Mouse (Mus musculus) hindbrain, postnatal 0 days (tissue): Measurements from ENCODE around the gene Smarca5. TPM values are rescaled to one million over a fixed set of nuclear protein-coding genes. Genes with fewer than 3 reads are reported as not detected.
"Not testable (repeated sequence)": the region's sequence is repeated elsewhere in the genome, so short reads cannot be mapped to it uniquely, and the experiment has no call there.

Experiments used
- ATAC-seq: fragments of 200-750 bp; cut with Nextera tagmentation; 2 replicates; pipeline ENCODE4 v1.8.0; 2017; ENCODE audit warnings: mild to moderate bottlenecking, moderate TSS enrichment, moderate library complexity
- DNase-seq: peaks from one replicate; pipeline ENCODE4 v3.0.0-alpha.2; 2015; ENCODE audit warnings: low spot score
- H3K27ac ChIP-seq: fragments of 300-500 bp; sonication (generic); 2 replicates; pipeline ENCODE4 v1.5.1; 2014; ENCODE audit warnings: mild to moderate bottlenecking
- H3K27me3 ChIP-seq: fragments of 300-500 bp; sonication (generic); 2 replicates; pipeline ENCODE4 v1.6.1; 2014; ENCODE audit warnings: low read length, mixed read lengths; ENCODE audit not compliant: insufficient read depth
- H3K36me3 ChIP-seq: fragments of 300-500 bp; sonication (generic); 2 replicates; pipeline ENCODE4 v1.6.1; 2014; ENCODE audit warnings: low read length, mixed read lengths; ENCODE audit not compliant: insufficient read depth
- H3K4me1 ChIP-seq: fragments of 300-500 bp; sonication (generic); 2 replicates; pipeline ENCODE4 v1.6.1; 2014; ENCODE audit warnings: antibody characterized with exemption, low read length, mixed read lengths; ENCODE audit not compliant: insufficient read depth
- H3K4me2 ChIP-seq: fragments of 300-500 bp; sonication (generic); 2 replicates; pipeline ENCODE4 v1.6.1; 2014; ENCODE audit warnings: low read depth, mild to moderate bottlenecking, low read length, moderate library complexity, mixed read lengths
- H3K4me3 ChIP-seq: fragments of 300-500 bp; sonication (generic); 2 replicates; pipeline ENCODE4 v1.5.1; 2014; ENCODE audit warnings: low read length
- H3K9ac ChIP-seq: fragments of 300-500 bp; sonication (generic); replicated peaks from 2 replicates; pipeline ENCODE4 v1.6.1; 2014; ENCODE audit warnings: mild to moderate bottlenecking, low read length, moderate library complexity, mixed read lengths
- H3K9me3 ChIP-seq: fragments of 300-500 bp; sonication (generic); 2 replicates; pipeline ENCODE4 v1.6.1; 2016; ENCODE audit warnings: low read length, mixed read lengths
- CTCF ChIP-seq: IDR thresholded peaks from 2 replicates; pipeline ENCODE4 v1.5.1; 2016; ENCODE audit warnings: antibody characterized with exemption, control low read depth, low read depth
- WGBS: fragments of 180-500 bp; shearing (Covaris S2); extraction: QIAGEN DNeasy Blood & Tissue Kit; methylation state at CpG from one replicate; pipeline ENCODE4 v1.1.7; 2014; 5-methylcytosine and 5-hydroxymethylcytosine counted together
- polyA plus RNA-seq: library from polyadenylated mRNA; unstranded; fragments of >200 nt; fragmentation: Nextera tagmentation; extraction: Ambion mirVana; gene quantifications from 2 replicates; pipeline ENCODE4 v1.2.1, GENCODE M21; 2015
- total RNA-seq: library from RNA; depleted of rRNA; stranded (reverse); fragments of >200 nt; gene quantifications from 2 replicates; pipeline ENCODE4 v1.2.3, GENCODE M21; 2014; rRNA removed

Smarca5 gene
- total RNA-seq (22.6 and 27.3 TPM in 2 replicates), polyA plus RNA-seq (39.7 and 43.7 TPM in 2 replicates)

DNA sequence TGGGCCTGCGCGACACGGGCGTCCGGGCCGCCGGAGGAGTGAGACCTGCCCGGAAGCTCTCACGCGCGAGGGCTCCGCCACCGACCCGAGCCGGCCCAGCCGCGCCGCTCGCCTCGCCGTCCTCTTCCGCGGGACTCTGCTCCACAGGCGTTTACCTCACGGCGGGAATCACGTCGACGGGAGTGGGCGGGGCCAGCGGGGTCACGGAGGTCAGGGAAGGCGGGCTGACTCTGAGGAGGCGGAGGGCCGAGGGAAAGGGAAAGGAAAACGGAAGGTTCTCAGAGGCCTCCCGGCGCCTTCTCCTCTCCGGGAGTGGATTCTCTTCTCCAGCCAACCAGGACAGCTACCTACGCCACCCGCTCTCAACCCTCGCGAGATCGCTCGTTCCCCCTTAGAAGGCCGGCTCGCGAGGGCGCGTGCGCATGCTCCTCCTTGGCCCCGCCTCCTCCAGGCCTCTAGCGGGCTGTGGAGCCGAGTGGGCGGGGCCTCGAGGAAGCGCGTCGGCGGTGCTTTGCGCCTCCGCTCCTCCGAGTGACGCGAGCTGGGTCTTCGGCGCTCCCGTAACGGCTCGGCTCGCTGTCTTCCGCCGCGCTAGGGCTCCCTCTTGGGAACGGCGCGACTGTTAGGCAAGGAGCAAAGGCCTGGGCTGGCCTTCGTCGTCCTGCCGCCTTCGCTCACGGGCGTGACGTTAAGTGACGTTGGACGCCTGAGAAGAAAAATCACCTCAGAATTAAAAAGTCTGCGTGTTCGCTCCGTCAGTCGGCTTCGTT, at the start of gene Smarca5:
Gene Smarca5, minus strand, starts transcription at position 343 of the 770 bp plus-strand sequence.
- H3K27me3 ChIP-seq, H3K9me3 ChIP-seq, H3K4me1 ChIP-seq, H3K36me3 ChIP-seq: not testable (repeated sequence)
- 2% methylated on average over 74 of the region's 91 CpGs for WGBS
- peak; percentile 97 for ATAC-seq
- Histone ChIP-seq H3K9ac (peak within 1 kb of the TSS; percentile 85), H3K27ac (peak within 1 kb of the TSS; percentile 96), H3K4me3 (peak within 1 kb of the TSS; percentile 73), H3K4me2 (peak within 1 kb of the TSS; percentile 80)
- peak; percentile 93 for DNase-seq
- peak; percentile 19; the same call in 1 of the 2 replicates for TF ChIP-seq CTCF

DNA sequence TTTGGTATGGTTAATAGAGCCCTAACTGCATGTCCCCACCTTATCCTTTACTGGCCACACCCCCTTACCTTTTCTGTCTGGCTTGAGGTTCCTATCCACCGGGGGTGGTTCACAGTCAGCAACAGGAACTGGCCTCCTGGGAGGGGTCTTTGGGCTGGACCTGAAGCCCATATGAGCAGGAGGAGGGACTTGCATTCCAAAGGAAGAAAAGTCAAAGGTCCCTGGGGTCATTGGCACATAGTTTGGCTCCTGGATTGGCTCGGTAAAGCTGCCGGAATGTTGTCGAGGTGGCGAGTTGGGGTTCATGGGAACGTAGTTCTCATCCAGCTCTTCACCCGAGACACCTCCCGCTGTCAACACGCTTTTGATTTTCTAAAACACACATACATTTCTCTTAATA, 45.3 kb upstream of the Smarca5 start:
- no peak for DNase-seq
- Histone ChIP-seq H3K27me3 (no peaks in the 10 kb centered on the region), H3K27ac (no peak overlapping the region), H3K36me3 (peaks cover 3% of the 10 kb centered on the region; the same call in 1 of the 2 replicates), H3K9ac (no peak overlapping the region), H3K4me2 (no peak overlapping the region), H3K9me3 (no peaks in the 10 kb centered on the region), H3K4me3 (no peak overlapping the region), H3K4me1 (no peaks in the 10 kb centered on the region)
- 92% methylated on average over 9 of the region's 9 CpGs for WGBS
- no peak for TF ChIP-seq CTCF
- no peak for ATAC-seq

DNA sequence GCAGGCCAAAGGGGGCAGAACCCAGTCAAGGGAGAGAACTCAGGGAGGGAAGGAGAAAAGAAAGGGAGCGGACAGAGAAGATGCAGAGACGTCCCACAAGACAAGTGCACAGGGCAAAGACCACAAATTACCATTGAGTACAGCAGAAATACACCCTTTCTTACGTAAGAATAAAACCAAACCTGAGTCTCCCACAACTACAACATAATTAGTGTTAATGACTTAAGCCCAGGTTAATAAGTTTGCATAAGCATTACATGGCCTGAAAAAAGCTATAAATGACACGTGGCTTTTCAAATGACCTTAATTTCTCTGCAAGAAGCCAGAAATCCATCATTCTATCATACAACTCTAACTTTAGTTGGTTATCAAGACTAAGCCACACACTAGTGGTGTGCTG, 44.0 kb upstream of the Smarca5 start:
- 87% methylated on average over 4 of the region's 4 CpGs for WGBS
- Histone ChIP-seq H3K9me3 (no peaks in the 10 kb centered on the region), H3K4me2 (no peak overlapping the region), H3K36me3 (peaks cover 7% of the 10 kb centered on the region; the same call in 1 of the 2 replicates), H3K9ac (no peak overlapping the region), H3K4me3 (no peak overlapping the region), H3K4me1 (no peaks in the 10 kb centered on the region), H3K27me3 (no peaks in the 10 kb centered on the region), H3K27ac (no peak overlapping the region)
- ATAC-seq (no peak), DNase-seq (no peak)
- TF ChIP-seq CTCF = no peak

DNA sequence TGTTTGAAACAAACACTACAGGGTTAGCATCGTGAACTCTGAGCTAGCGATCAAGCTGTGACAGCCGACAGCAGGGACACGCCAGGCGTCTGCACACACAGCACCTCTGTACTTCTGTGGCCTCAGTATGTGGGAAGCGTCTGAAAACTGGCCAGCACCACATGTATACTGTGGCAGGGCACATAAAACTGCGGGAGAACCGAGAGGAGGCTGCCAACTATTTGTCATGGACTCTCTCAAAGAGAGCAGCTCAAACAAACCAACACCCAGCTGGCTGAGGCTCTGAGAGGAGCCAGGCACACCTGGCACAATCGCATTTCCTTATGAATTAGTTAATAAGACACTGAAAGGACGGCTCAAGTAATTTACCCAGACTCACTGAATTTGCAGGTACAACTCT, 42.0 kb upstream of the Smarca5 start:
- Histone ChIP-seq H3K4me1 (no peaks in the 10 kb centered on the region), H3K27ac (peak overlapping the region; percentile 32; the same call in 1 of the 2 replicates), H3K36me3 (peaks cover 15% of the 10 kb centered on the region; the same call in 1 of the 2 replicates), H3K9me3 (no peaks in the 10 kb centered on the region), H3K4me3 (no peak overlapping the region), H3K27me3 (no peaks in the 10 kb centered on the region), H3K4me2 (no peak overlapping the region), H3K9ac (no peak overlapping the region)
- TF ChIP-seq CTCF = no peak
- WGBS = 27% methylated on average over 10 of the region's 10 CpGs
- ATAC-seq (peak; percentile 80), DNase-seq (peak; percentile 58)

DNA sequence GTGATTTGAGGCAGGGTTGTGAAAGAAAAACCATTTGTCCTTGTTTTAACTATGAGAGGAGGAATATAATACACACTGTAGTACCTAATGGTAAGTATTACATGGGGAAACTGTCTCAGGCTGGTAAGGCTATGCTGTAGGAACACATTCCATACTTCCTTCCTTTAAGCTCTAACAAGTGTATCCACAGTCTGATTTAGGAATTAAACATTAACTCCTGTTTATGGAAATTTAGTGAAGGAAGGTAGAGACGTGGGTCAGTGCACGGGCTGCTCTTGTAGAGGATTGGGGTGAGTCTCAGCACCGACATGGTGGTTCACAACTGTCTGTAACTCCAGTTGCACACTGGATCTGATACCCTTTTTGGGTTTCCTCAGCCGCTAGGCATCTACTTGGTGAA, 41.0 kb upstream of the Smarca5 start:
- no peaks in the 10 kb centered on the region for H3K27me3 ChIP-seq
- H3K4me3 ChIP-seq = no peak overlapping the region
- TF ChIP-seq CTCF = no peak
- H3K9me3 ChIP-seq = no peaks in the 10 kb centered on the region
- no peak for ATAC-seq
- WGBS = 87% methylated on average over 4 of the region's 4 CpGs
- H3K9ac ChIP-seq = no peak overlapping the region
- no peak overlapping the region for H3K27ac ChIP-seq
- no peak overlapping the region for H3K4me2 ChIP-seq
- DNase-seq = no peak
- H3K36me3 ChIP-seq = peaks cover 15% of the 10 kb centered on the region; the same call in 1 of the 2 replicates
- no peaks in the 10 kb centered on the region for H3K4me1 ChIP-seq

DNA sequence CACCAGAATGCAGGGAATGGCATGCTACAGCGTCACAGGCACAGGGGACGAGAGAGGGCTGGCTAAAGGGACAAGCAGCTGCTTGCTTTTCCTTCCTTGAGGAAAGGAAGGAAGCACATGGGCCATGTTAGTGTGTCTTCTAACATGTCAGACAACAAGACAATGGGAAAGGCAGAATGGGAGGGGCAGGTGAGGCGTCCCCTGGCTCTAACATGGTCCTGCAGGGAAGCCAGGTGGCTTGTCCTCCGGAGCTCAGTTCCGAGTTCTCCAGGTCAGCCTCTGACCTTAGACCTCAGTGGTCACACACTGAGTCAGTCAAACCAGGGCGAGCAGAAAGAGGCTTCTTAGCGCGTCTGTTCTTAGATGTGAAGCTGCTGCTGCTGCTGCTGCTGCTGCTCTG, 37.1 kb upstream of the Smarca5 start:
- Histone ChIP-seq H3K9me3 (no peaks in the 10 kb centered on the region), H3K4me1 (no peaks in the 10 kb centered on the region), H3K27me3 (no peaks in the 10 kb centered on the region), H3K36me3 (peaks cover 12% of the 10 kb centered on the region; the same call in 1 of the 2 replicates), H3K4me3 (no peak overlapping the region), H3K4me2 (no peak overlapping the region), H3K27ac (no peak overlapping the region), H3K9ac (no peak overlapping the region)
- DNase-seq (no peak), ATAC-seq (0 out of 2 replicates have a peak, but pooled peaks have one; percentile 21)
- WGBS = 54% methylated on average over 8 of the region's 8 CpGs
- TF ChIP-seq CTCF = no peak
